Mouse (Mus musculus) cerebellum, adult 2 months (tissue): ENCODE data around the gene Socs3. TPM values are rescaled to one million over a fixed set of nuclear protein-coding genes. Genes with fewer than 3 reads are reported as not detected.
A peak's percentile ranks its signal among the peaks of the same experiment; 100 is the strongest.

Experiments
- DNase-seq, 2 experiments: peaks; one replicate each; pipeline ENCODE4 v3.0.0; 2021
- H3K27ac ChIP-seq: fragments of 200-500 bp; 2 replicates; pipeline ENCODE4 v1.5.1; 2012; ENCODE audit warnings: low read length, control low read depth, inconsistent platforms; ENCODE audit not compliant: insufficient read depth
- H3K27me3 ChIP-seq: fragments of 200-500 bp; 2 replicates; pipeline ENCODE4 v1.6.1; 2012; ENCODE audit warnings: inconsistent platforms, mild to moderate bottlenecking, low read length, moderate library complexity; ENCODE audit not compliant: control insufficient read depth, insufficient read depth
- H3K4me1 ChIP-seq: fragments of 200-500 bp; 2 replicates; pipeline ENCODE4 v1.6.1; 2011; ENCODE audit warnings: low read length; ENCODE audit not compliant: control insufficient read depth, insufficient read depth
- H3K4me3 ChIP-seq: fragments of 200-500 bp; replicated peaks from 2 replicates; pipeline ENCODE3; 2011; ENCODE audit warnings: mild to moderate bottlenecking, low read depth, low read length, control low read depth; ENCODE audit not compliant: insufficient read depth
- CTCF ChIP-seq: fragments of 200-500 bp; IDR thresholded peaks from 2 replicates; pipeline ENCODE4 v1.5.1; 2011; ENCODE audit warnings: low read depth, mild to moderate bottlenecking, control low read depth, low read length, moderate library complexity, borderline replicate concordance; ENCODE audit not compliant: insufficient read depth
- POLR2A ChIP-seq: fragments of 200-500 bp; IDR thresholded peaks from 2 replicates; pipeline ENCODE4 v1.6.1; 2011; ENCODE audit warnings: low read length, control low read depth, borderline replicate concordance; ENCODE audit not compliant: insufficient read depth
- WGBS: fragments of 180-500 bp; shearing (Covaris S2); methylation state at CpG from one replicate; pipeline ENCODE4 v1.1.7; 2018; 5-methylcytosine and 5-hydroxymethylcytosine counted together
- polyA plus RNA-seq: library from polyadenylated mRNA; depleted of rRNA; stranded (reverse); fragments of >200 nt; gene quantifications from 2 replicates; pipeline ENCODE4 v1.2.3, GENCODE M21; 2012

Gene Socs3
- polyA plus RNA-seq, 1 experiment: 1.6 TPM

- WGBS: 91% methylated on average over 11 of the region's 11 CpGs
- Histone ChIP-seq H3K4me1 (peaks cover 9% of the 10 kb centered on the region), H3K27me3 (no peaks in the 10 kb centered on the region), H3K27ac (no peak overlapping the region), H3K4me3 (no peak overlapping the region)
- DNase-seq: no peak
- no peak for TF ChIP-seq CTCF
- TF ChIP-seq POLR2A: no peak
Measured at GRCm38 (mm10) chr11:117972656-117973558, 3.1 kb upstream of the Socs3 start.

- 80% methylated on average over 2 of the region's 2 CpGs for WGBS
- Histone ChIP-seq H3K4me3 (no peak overlapping the region), H3K4me1 (peaks cover 19% of the 10 kb centered on the region), H3K27ac (no peak overlapping the region), H3K27me3 (no peaks in the 10 kb centered on the region)
- TF ChIP-seq POLR2A: no peak
- DNase-seq: no peak
Measured at GRCm38 (mm10) chr11:117971646-117972242, 1.9 kb upstream of the Socs3 start.

- DNase-seq: no peak
- TF ChIP-seq POLR2A: no peak
- TF ChIP-seq CTCF: no peak
- Histone ChIP-seq H3K4me3 (no peak overlapping the region), H3K27ac (no peak overlapping the region), H3K4me1 (peaks cover 20% of the 10 kb centered on the region), H3K27me3 (no peaks in the 10 kb centered on the region)
- WGBS: 81% methylated on average over 6 of the region's 6 CpGs
Measured at GRCm38 (mm10) chr11:117971100-117971499, 1.3 kb upstream of the Socs3 start.

GRCm38 (mm10) chr11:117969100-117969944 lies 525 bp downstream of the Socs3 start:
- peak; percentile 65 to 73 for DNase-seq
- no peaks in the 10 kb centered on the region for H3K27me3 ChIP-seq
- no peak overlapping the region for H3K27ac ChIP-seq
- under 1% methylated on average over 62 of the region's 65 CpGs for WGBS
- H3K4me1 ChIP-seq: peaks cover 16% of the 10 kb centered on the region
- TF ChIP-seq POLR2A (no peak), CTCF (no peak)
- peak overlapping the region; percentile 51 for H3K4me3 ChIP-seq

GRCm38 (mm10) chr11:117968716-117969099 lies 1.1 kb downstream of the Socs3 start:
- DNase-seq: no peak
- no peak overlapping the region for H3K27ac ChIP-seq
- TF ChIP-seq POLR2A (no peak), CTCF (no peak)
- peak overlapping the region; percentile 38 for H3K4me3 ChIP-seq
- peaks cover 16% of the 10 kb centered on the region for H3K4me1 ChIP-seq
- H3K27me3 ChIP-seq: no peaks in the 10 kb centered on the region
- 0% methylated on average over 32 of the region's 34 CpGs for WGBS

GRCm38 (mm10) chr11:117968016-117968671 lies 1.7 kb downstream of the Socs3 start:
- Histone ChIP-seq H3K27me3 (no peaks in the 10 kb centered on the region), H3K4me3 (peak overlapping the region; percentile 38), H3K27ac (no peak overlapping the region), H3K4me1 (peaks cover 16% of the 10 kb centered on the region)
- TF ChIP-seq CTCF: no peak
- 2% methylated on average over 64 of the region's 64 CpGs for WGBS
- DNase-seq: peak; percentile 35 to 58

- Histone ChIP-seq H3K4me1 (peaks cover 16% of the 10 kb centered on the region), H3K4me3 (peak overlapping the region; percentile 38), H3K27ac (no peak overlapping the region), H3K27me3 (no peaks in the 10 kb centered on the region)
- DNase-seq: peak; percentile 58 to 60
- TF ChIP-seq CTCF (no peak), POLR2A (no peak)
- 4% methylated on average over 34 of the region's 34 CpGs for WGBS
Measured at GRCm38 (mm10) chr11:117967249-117968015, 2.4 kb downstream of the Socs3 start.
